Mouse (Mus musculus) cerebellum, adult 2 months (tissue): Measurements from ENCODE around the gene Slc9a3r2. TPM values are rescaled to one million over a fixed set of nuclear protein-coding genes. Genes with fewer than 3 reads are reported as not detected.

ENCODE experiments used
- DNase-seq, 2 experiments: peaks; one replicate each; pipeline ENCODE4 v3.0.0; 2021
- H3K27ac ChIP-seq: fragments of 200-500 bp; 2 replicates; pipeline ENCODE4 v1.5.1; 2012; ENCODE audit warnings: low read length, control low read depth, inconsistent platforms; ENCODE audit not compliant: insufficient read depth
- H3K27me3 ChIP-seq: fragments of 200-500 bp; 2 replicates; pipeline ENCODE4 v1.6.1; 2012; ENCODE audit warnings: inconsistent platforms, mild to moderate bottlenecking, low read length, moderate library complexity; ENCODE audit not compliant: control insufficient read depth, insufficient read depth
- H3K4me1 ChIP-seq: fragments of 200-500 bp; 2 replicates; pipeline ENCODE4 v1.6.1; 2011; ENCODE audit warnings: low read length; ENCODE audit not compliant: control insufficient read depth, insufficient read depth
- H3K4me3 ChIP-seq: fragments of 200-500 bp; replicated peaks from 2 replicates; pipeline ENCODE3; 2011; ENCODE audit warnings: mild to moderate bottlenecking, low read depth, low read length, control low read depth; ENCODE audit not compliant: insufficient read depth
- CTCF ChIP-seq: fragments of 200-500 bp; IDR thresholded peaks from 2 replicates; pipeline ENCODE4 v1.5.1; 2011; ENCODE audit warnings: low read depth, mild to moderate bottlenecking, control low read depth, low read length, moderate library complexity, borderline replicate concordance; ENCODE audit not compliant: insufficient read depth
- POLR2A ChIP-seq: fragments of 200-500 bp; IDR thresholded peaks from 2 replicates; pipeline ENCODE4 v1.6.1; 2011; ENCODE audit warnings: low read length, control low read depth, borderline replicate concordance; ENCODE audit not compliant: insufficient read depth
- WGBS: fragments of 180-500 bp; shearing (Covaris S2); methylation state at CpG from one replicate; pipeline ENCODE4 v1.1.7; 2018; 5-methylcytosine and 5-hydroxymethylcytosine counted together
- polyA plus RNA-seq: library from polyadenylated mRNA; depleted of rRNA; stranded (reverse); fragments of >200 nt; gene quantifications from 2 replicates; pipeline ENCODE4 v1.2.3, GENCODE M21; 2012

Slc9a3r2 gene
- polyA plus RNA-seq, 1 experiment = 140 TPM

DNA sequence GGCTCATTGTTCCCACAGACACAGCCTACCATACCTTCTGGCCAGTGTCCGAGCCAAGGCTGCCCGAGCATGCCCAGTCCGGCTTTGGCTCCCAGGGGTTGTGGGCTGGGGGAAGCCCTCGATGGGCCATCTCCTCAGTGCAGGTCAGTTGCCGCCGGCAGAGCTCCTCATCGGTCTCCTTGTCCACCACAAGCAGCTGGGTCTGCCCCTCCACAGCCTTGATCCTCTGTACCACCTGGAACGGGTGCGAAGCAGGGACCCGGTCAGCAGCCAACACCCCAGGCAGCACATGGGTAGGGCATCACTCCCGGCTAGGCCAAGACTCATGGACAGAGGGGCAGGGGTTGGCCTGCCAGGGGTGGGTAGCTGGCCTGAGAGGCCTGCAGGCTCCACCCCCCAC, 2.6 kb downstream of the Slc9a3r2 start:
- 17% methylated on average over 11 of the region's 11 CpGs for WGBS
- TF ChIP-seq POLR2A (no peak), CTCF (no peak)
- Histone ChIP-seq H3K27ac (peak overlapping the region; percentile 8; the same call in 1 of the 2 replicates), H3K4me1 (peaks cover 28% of the 10 kb centered on the region), H3K4me3 (peak overlapping the region; percentile 0), H3K27me3 (no peaks in the 10 kb centered on the region)
- peak; percentile 52 to 54 for DNase-seq

DNA sequence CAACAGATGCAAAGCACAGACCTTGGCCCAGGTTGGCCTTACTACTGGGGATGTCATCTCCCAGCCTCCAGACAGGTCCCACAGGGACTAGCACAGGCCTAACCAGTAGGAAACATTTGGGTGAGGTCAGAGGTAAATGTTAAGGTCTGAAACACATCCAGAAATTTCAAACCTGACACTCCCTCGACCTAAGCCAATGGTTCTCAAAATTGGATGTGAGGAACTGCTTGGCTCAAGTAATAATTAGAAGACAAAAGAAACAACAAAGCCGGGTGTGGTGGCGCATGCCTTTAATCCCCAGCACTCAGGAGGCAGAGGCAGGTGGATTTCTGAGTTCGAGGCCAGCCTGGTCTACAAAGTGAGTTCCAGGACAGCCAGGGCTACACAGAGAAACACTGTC, 3.7 kb downstream of the Slc9a3r2 start:
- Histone ChIP-seq H3K4me1 (peaks cover 28% of the 10 kb centered on the region), H3K27me3 (no peaks in the 10 kb centered on the region), H3K4me3 (no peak overlapping the region), H3K27ac (no peak overlapping the region)
- no peak for DNase-seq
- TF ChIP-seq CTCF = no peak
- TF ChIP-seq POLR2A = no peak
- WGBS = 79% methylated on average over 4 of the region's 4 CpGs

DNA sequence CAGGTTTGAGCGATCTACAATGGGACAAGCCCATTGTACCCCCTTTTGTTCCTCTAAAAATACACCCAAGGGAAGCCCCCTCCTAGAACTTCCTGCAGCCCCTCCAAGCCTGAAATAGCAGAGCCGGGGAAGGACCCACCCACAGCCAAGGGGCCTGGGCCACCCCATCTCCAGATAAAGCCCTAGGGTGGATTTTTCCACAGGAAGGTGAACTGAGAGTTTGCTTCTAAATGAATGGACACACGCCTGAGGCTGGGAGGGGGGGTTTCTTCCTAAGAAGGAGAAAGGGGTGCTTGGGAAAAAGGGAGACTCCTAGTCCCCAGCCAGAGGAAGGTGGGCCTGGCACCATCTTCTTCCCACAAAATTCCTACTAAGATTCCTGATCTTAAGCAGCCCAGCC, 4.2 kb downstream of the Slc9a3r2 start:
- TF ChIP-seq CTCF = no peak
- no peak for TF ChIP-seq POLR2A
- Histone ChIP-seq H3K4me1 (peaks cover 28% of the 10 kb centered on the region), H3K27me3 (no peaks in the 10 kb centered on the region), H3K4me3 (no peak overlapping the region), H3K27ac (no peak overlapping the region)
- no peak for DNase-seq
- WGBS = 88% methylated on average over 3 of the region's 3 CpGs

DNA sequence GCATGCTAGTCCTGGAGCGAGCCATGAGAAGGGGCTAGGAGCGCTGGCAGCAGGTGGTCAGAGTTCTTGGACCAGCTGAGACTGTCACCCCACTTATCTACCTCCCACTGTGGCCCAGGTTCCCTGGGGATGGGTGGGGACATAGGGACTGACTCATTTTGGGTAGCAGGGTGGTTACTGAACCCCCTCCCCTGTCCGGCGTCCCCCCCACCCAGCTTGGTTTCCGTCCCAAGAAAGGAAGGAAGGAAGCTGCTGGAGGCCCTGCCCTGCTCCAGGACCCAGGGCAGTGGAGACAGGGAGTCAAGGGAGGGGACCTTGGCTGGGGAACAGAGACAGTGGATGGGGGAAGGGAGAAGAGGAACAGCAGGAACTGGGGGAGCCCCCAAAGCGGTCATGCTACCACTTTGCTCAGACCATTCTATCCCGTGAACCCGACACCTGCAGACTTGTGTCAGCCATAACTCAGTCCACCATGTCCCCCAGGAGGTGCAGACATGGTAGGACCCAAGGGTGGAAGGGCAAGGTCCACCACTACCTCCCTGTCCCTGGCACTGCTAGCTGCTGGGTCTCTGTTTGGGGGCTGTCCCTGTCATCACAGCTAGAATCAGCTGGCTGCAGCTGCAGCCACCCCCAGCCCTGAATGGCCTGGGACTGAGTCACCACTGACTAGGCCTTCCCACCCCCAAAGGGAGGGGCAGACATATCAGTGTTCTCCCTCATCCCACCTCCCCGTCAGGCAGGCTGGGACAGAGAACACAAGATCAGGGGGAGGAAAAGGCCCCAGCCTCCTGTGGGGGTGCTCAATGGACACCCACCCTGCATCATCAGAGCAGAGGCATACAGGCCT, 5.0 kb downstream of the Slc9a3r2 start:
- Histone ChIP-seq H3K4me3 (no peak overlapping the region), H3K27ac (no peak overlapping the region; the same call in 1 of the 2 replicates), H3K27me3 (no peaks in the 10 kb centered on the region), H3K4me1 (peaks cover 23% of the 10 kb centered on the region)
- no peak for DNase-seq
- WGBS = 78% methylated on average over 9 of the region's 9 CpGs
- no peak for TF ChIP-seq POLR2A
- no peak for TF ChIP-seq CTCF

DNA sequence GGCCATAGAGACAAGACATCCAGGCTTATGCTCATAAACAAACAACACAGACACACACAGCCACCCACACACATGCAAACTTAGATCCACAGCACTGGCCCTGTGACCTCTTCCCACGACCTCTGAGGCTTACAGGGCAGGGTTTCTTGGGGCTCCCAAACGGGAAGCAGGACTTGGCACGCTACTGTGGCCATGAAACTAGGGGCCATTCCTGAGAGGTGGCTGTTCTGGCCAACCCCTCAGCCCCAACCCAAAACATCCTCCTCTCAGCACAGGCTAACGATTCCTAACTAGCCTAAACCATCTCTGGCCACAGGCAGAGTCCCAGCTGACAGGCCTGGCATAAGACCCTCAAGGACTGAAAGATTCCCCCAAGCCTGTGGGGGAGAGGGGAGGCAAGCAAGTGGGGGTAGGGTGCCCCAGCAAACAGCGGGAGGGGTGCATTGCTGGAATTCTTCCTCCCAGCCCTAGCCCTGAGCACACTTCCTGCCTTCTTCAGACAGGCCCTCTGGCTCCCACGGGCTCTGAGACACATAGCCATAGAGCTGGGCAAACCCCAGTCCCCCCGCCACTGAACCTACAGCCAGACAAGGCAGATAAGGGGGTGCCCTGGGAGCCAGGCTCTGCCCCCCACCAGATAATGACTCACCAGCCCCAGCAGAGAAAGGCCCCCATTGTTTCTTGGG, 6.0 kb downstream of the Slc9a3r2 start:
- TF ChIP-seq POLR2A = no peak
- no peak for TF ChIP-seq CTCF
- 49% methylated on average over 7 of the region's 7 CpGs for WGBS
- Histone ChIP-seq H3K4me1 (peaks cover 23% of the 10 kb centered on the region), H3K27ac (peak overlapping the region; percentile 32; the same call in 1 of the 2 replicates), H3K27me3 (no peaks in the 10 kb centered on the region), H3K4me3 (no peak overlapping the region)
- no peak for DNase-seq

DNA sequence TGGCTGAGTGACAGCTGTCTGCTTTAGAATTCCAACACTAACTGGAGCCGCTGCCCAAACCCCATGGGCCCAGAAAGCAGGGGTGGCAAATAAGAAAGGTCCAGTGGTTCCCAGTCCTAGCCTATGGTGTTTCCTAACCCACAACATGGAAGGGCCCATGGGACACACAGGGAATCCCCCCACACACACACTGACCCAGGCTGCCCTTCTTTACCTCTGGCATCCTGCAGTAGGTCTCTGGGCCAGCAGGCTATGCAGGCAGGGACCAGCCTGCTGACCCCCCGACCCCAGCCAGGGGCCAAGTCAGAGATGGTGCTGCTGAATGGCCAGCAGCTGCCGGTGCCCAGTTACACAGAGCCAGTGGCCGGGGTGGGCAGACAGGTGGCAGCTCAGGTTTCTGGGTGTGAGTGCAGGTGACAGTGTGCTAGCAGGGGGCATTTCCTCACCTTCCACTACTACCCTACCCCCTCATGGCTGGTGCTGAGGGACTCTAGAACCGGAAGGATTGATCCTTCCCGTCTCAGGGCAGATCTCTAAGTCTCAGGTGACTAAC, 7.3 kb downstream of the Slc9a3r2 start:
- Histone ChIP-seq H3K27me3 (no peaks in the 10 kb centered on the region), H3K4me3 (no peak overlapping the region), H3K4me1 (peaks cover 17% of the 10 kb centered on the region), H3K27ac (no peak overlapping the region)
- DNase-seq = no peak
- 67% methylated on average over 6 of the region's 6 CpGs for WGBS
- TF ChIP-seq CTCF = no peak
- TF ChIP-seq POLR2A = no peak

DNA sequence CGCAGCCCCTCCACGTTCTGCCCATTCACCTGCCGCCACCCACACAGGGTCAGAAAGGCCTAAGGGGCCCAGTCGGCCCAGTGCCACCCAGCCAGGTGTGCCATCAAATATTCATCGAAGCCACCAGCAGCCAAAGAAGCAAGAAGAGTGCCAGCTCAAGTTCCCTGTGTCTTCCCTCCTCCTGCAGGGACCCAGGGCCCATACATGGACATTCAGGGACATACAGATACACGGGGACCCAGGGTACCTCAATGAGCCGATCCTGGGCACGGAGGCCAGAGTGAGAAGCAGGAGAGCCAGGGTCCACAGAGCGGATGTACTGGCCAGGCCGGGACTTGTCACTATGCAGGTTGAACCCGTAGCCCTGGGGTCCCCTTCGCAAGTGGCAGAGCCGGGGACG, 8.2 kb downstream of the Slc9a3r2 start:
- Histone ChIP-seq H3K27me3 (no peaks in the 10 kb centered on the region), H3K27ac (no peak overlapping the region), H3K4me3 (no peak overlapping the region), H3K4me1 (peaks cover 15% of the 10 kb centered on the region)
- no peak for TF ChIP-seq POLR2A
- no peak for TF ChIP-seq CTCF
- no peak for DNase-seq
- 87% methylated on average over 14 of the region's 14 CpGs for WGBS
